22 mouse cellular contexts compared by ENCODE assay signal in the genomic region with DNA sequence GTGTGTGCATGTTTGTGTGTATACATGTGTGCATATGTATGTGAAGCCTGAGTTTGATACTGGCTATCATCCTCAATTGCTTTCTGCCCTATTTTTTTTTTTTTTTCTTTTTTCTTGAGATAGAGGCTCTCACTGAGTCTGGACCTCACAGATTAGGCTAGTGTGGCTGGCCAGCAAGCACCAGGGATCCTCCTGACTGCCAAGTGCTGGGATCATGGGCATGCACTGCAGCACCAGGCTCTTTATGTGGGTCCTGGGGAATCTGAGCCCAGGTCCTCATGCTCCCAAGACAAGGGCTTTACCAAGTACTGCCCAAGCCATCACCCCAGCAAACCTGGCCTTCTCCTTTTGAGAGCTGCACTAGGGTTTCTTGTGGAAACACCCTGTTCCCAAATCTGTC.
"Had no signal": no experiment of that assay in that cellular context is flagged by ENCODE, and none has a peak within 500 bp of the region (broad histone marks: within the 10 kb centered on the region; RNA-seq: fewer than 3 reads in every experiment).

No protein-coding gene starts in this region.

- DNase-seq: kidney, adult 11 months; kidney, adult 8-10 months; kidney, postnatal 10 days; kidney, postnatal 36 days; liver; lung, adult 18-20 months; lung, postnatal 14 days; retina, postnatal 1 day; right cerebral cortex, postnatal 25 days; spleen, adult 18-20 months; thymus, adult 2 months; thymus, postnatal 25 days had no signal

- ATAC-seq: liver, embryonic 12.5 days; midbrain, embryonic 15.5 days had no signal

- H3K4me3 ChIP-seq: kidney, embryonic 15.5 days; limb, embryonic 10.5 days; limb, embryonic 13.5 days; liver, embryonic 12.5 days; liver, embryonic 15.5 days; lung, embryonic 15.5 days; midbrain, embryonic 12.5 days; midbrain, embryonic 15.5 days; neural tube, embryonic 13.5 days; stomach, embryonic 15.5 days had no signal

- H3K36me3 ChIP-seq: kidney, embryonic 15.5 days; limb, embryonic 10.5 days; limb, embryonic 13.5 days; liver, embryonic 12.5 days; liver, embryonic 15.5 days; lung, embryonic 15.5 days; midbrain, embryonic 12.5 days; midbrain, embryonic 15.5 days; neural tube, embryonic 13.5 days; stomach, embryonic 15.5 days had no signal

- H3K27me3 ChIP-seq: kidney, embryonic 15.5 days; liver, embryonic 15.5 days; midbrain, embryonic 15.5 days; stomach, embryonic 15.5 days had no signal

- H3K4me2 ChIP-seq: kidney, embryonic 15.5 days; limb, embryonic 13.5 days; liver, embryonic 12.5 days; liver, embryonic 15.5 days; lung, embryonic 15.5 days; midbrain, embryonic 12.5 days; midbrain, embryonic 15.5 days; neural tube, embryonic 13.5 days; stomach, embryonic 15.5 days had no signal
